Mouse (Mus musculus) neural tube, embryonic 14.5 days (tissue): ENCODE measurements around the gene Mxd4. TPM values are rescaled to one million over a fixed set of nuclear protein-coding genes. Genes with fewer than 3 reads are reported as not detected.

Experiments used
- polyA plus RNA-seq: library from polyadenylated mRNA; unstranded; fragments of >200 nt; fragmentation: Nextera tagmentation; extraction: Ambion mirVana; gene quantifications from 2 replicates; pipeline ENCODE4 v1.2.1, GENCODE M21; 2014

Mxd4 gene
- polyA plus RNA-seq, 1 experiment from 2014 or later = 26.7 TPM

Other genes starting within 250 kb of the Mxd4 start
- 403 and 457 TPM in 2 replicates for gene Gm1673, start 204.3 kb downstream of the Mxd4 start, polyA plus RNA-seq
- gene Nat8l, start 191.7 kb downstream of the Mxd4 start, polyA plus RNA-seq = 3.9 and 4.1 TPM in 2 replicates
- 0.26 and 0.74 TPM in 2 replicates for gene Poln, start 18.3 kb downstream of the Mxd4 start, polyA plus RNA-seq
- gene Haus3, start 18.2 kb downstream of the Mxd4 start, polyA plus RNA-seq = 12.3 and 12.7 TPM in 2 replicates
- gene Zfyve28, start 100.7 kb upstream of the Mxd4 start, polyA plus RNA-seq = 4.5 and 5.9 TPM in 2 replicates
- 0.09 and 0.12 TPM in 2 replicates for gene Cfap99, start 100.9 kb upstream of the Mxd4 start, polyA plus RNA-seq
- gene Rnf4, start 148.6 kb upstream of the Mxd4 start, polyA plus RNA-seq = 142 and 146 TPM in 2 replicates
- gene Fam193a, start 182.2 kb upstream of the Mxd4 start, polyA plus RNA-seq = 20.5 and 24.1 TPM in 2 replicates